Mouse (Mus musculus) lung, embryonic 16.5 days (tissue): ENCODE results near the gene Abca3. TPM values are rescaled to one million over a fixed set of nuclear protein-coding genes. Genes with fewer than 3 reads are reported as not detected.
"Not testable (repeated sequence)": the region's sequence is repeated elsewhere in the genome, so short reads cannot be mapped to it uniquely, and the experiment has no call there.

Experiments
- ATAC-seq: fragments of 200-750 bp; cut with Nextera tagmentation; 2 replicates; pipeline ENCODE4 v1.8.0; 2017; ENCODE audit warnings: low read depth, mild to moderate bottlenecking, moderate library complexity
- H3K27ac ChIP-seq: fragments of 300-500 bp; sonication (generic); 2 replicates; pipeline ENCODE4 v1.5.1; 2014; ENCODE audit warnings: mild to moderate bottlenecking, control low read depth, low read length
- H3K27me3 ChIP-seq: fragments of 300-500 bp; sonication (generic); 2 replicates; pipeline ENCODE4 v1.6.1; 2014; ENCODE audit warnings: low read depth, low read length, mixed read lengths; ENCODE audit not compliant: control insufficient read depth, insufficient read depth
- H3K36me3 ChIP-seq: fragments of 300-500 bp; sonication (generic); 2 replicates; pipeline ENCODE4 v1.6.1; 2014; ENCODE audit warnings: low read length; ENCODE audit not compliant: control insufficient read depth, insufficient read depth
- H3K4me1 ChIP-seq: fragments of 300-500 bp; sonication (generic); replicated peaks from 2 replicates; pipeline ENCODE4 v1.6.1; 2014; ENCODE audit warnings: low read length, mixed read lengths; ENCODE audit not compliant: control insufficient read depth, insufficient read depth
- H3K4me2 ChIP-seq: fragments of 300-500 bp; sonication (generic); 2 replicates; pipeline ENCODE4 v1.6.1; 2014; ENCODE audit warnings: low read depth, low read length, control low read depth
- H3K4me3 ChIP-seq: fragments of 300-500 bp; sonication (generic); 2 replicates; pipeline ENCODE4 v1.5.1; 2014; ENCODE audit warnings: mild to moderate bottlenecking, low read length, control low read depth
- H3K9ac ChIP-seq: fragments of 300-500 bp; sonication (generic); 2 replicates; pipeline ENCODE4 v1.6.1; 2014; ENCODE audit warnings: low read length, control low read depth
- H3K9me3 ChIP-seq: fragments of 300-500 bp; sonication (generic); 2 replicates; pipeline ENCODE4 v1.6.1; 2016; ENCODE audit warnings: low read length; ENCODE audit not compliant: control insufficient read depth
- WGBS: fragments of 180-500 bp; shearing (Covaris S2); extraction: QIAGEN DNeasy Blood & Tissue Kit; methylation state at CpG from one replicate; pipeline ENCODE4 v1.1.7; 2014; 5-methylcytosine and 5-hydroxymethylcytosine counted together
- microRNA-seq: library from miRNA; unstranded; fragments of <30 nt; microRNA quantifications from one replicate; pipeline ENCODE4, GENCODE M21; 2016
- polyA plus RNA-seq: library from polyadenylated mRNA; unstranded; fragments of >200 nt; fragmentation: Nextera tagmentation; extraction: Ambion mirVana; gene quantifications from 2 replicates; pipeline ENCODE4 v1.2.1, GENCODE M21; 2015

Gene Abca3
- polyA plus RNA-seq, 1 experiment from 2014 or later = 40.8 TPM

DNA sequence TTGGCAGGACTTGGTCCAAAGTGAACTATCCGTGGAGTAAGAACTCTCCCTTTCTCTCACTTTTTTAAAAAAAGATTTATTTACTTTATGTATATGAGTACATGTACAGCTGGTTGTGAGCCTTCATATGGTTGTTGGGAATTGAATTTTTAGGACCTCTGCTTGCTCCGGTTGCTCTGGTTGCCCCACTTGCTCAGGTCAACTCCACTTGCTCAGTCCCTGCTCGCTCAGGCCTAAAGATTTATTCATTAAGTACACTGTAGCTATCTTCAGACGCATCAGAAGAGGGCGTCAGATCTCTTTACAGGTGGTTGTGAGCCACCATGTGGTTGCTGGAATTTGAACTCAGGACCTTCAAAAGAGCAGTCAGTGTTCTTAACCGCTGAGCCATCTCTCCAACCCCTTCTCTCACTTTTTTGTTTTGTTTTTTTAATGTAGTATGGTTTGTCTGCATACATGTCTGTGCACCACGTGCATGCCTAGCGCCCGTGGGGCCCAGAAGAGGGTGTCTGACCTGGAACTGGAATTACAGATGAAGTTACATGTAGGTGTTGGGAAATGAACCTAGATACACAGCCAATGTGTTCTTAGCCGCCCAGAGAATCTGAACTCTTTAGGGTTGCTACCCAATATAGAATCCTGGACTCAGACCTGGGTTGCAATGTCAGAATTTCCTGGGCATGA lies 103.9 kb downstream of the Abca3 start:
- H3K4me3 ChIP-seq = peak overlapping the region; percentile 33; the same call in 1 of the 2 replicates
- H3K27ac ChIP-seq = peak overlapping the region; percentile 55
- H3K27me3 ChIP-seq, H3K9me3 ChIP-seq, H3K9ac ChIP-seq, H3K36me3 ChIP-seq: not testable (repeated sequence)
- peak overlapping the region; percentile 40 for H3K4me2 ChIP-seq
- peak; percentile 5 for ATAC-seq
- WGBS = 51% methylated on average over 10 of the region's 10 CpGs
- H3K4me1 ChIP-seq = peaks cover 11% of the 10 kb centered on the region

Small RNA genes lying within 50 kb of the gene (microRNA-seq; reads per million reads assigned to microRNA genes)
- gene Gm24427 = not detected

Other genes with a start within 250 kb of the Abca3 start
- gene Pdpk1, start 201.0 kb upstream of the Abca3 start, polyA plus RNA-seq = 33.1 and 34.9 TPM in 2 replicates
- gene Amdhd2, start 188.2 kb upstream of the Abca3 start, polyA plus RNA-seq = 30.8 TPM in 2 replicates
- 462 and 486 TPM in 2 replicates for gene Atp6v0c, start 182.2 kb upstream of the Abca3 start, polyA plus RNA-seq
- 4.6 and 6.4 TPM in 2 replicates for gene Tbc1d24, start 146.4 kb upstream of the Abca3 start, polyA plus RNA-seq
- gene Ntn3, start 142.4 kb upstream of the Abca3 start, polyA plus RNA-seq = 3.3 and 3.8 TPM in 2 replicates
- gene Tedc2, start 131.1 kb upstream of the Abca3 start, polyA plus RNA-seq = 11.3 and 13.0 TPM in 2 replicates
- 75.2 and 81.5 TPM in 2 replicates for gene Ccnf, start 100.5 kb upstream of the Abca3 start, polyA plus RNA-seq
- gene Abca17, start 882 bp upstream of the Abca3 start, polyA plus RNA-seq = 0.34 and 0.55 TPM in 2 replicates
- gene Rnps1, start 62.6 kb downstream of the Abca3 start, polyA plus RNA-seq = 226 and 246 TPM in 2 replicates
- 97.4 and 102 TPM in 2 replicates for gene Eci1, start 74.7 kb downstream of the Abca3 start, polyA plus RNA-seq
- gene Dnase1l2, start 91.2 kb downstream of the Abca3 start, polyA plus RNA-seq = 1.6 and 2.8 TPM in 2 replicates
- 28.8 and 30.5 TPM in 2 replicates for gene E4f1, start 118.4 kb downstream of the Abca3 start, polyA plus RNA-seq
- 43.9 and 50.6 TPM in 2 replicates for gene Pgp, start 118.4 kb downstream of the Abca3 start, polyA plus RNA-seq
- gene Bricd5, start 121.9 kb downstream of the Abca3 start, polyA plus RNA-seq = not detected in 2 replicates
- 28.1 and 29.8 TPM in 2 replicates for gene Mlst8, start 127.1 kb downstream of the Abca3 start, polyA plus RNA-seq
- gene Caskin1, start 136.7 kb downstream of the Abca3 start, polyA plus RNA-seq = 0.59 and 0.96 TPM in 2 replicates
- 90.9 and 93.5 TPM in 2 replicates for gene Traf7, start 176.0 kb downstream of the Abca3 start, polyA plus RNA-seq
- gene Rab26, start 182.3 kb downstream of the Abca3 start, polyA plus RNA-seq = 2.6 and 4.9 TPM in 2 replicates
- gene Pkd1, start 197.9 kb downstream of the Abca3 start, polyA plus RNA-seq = 21.6 and 23.6 TPM in 2 replicates